Mouse (Mus musculus): Measurements from ENCODE around the gene Loxl1. TPM values are rescaled to one million over a fixed set of nuclear protein-coding genes. Genes with fewer than 3 reads are reported as not detected.
"Not testable (repeated sequence)": the region's sequence is repeated elsewhere in the genome, so short reads cannot be mapped to it uniquely, and the experiment has no call there.

Gene Loxl1
- polyA plus RNA-seq, 1 experiment from 2014 or later, result 10.2 TPM

DNA sequence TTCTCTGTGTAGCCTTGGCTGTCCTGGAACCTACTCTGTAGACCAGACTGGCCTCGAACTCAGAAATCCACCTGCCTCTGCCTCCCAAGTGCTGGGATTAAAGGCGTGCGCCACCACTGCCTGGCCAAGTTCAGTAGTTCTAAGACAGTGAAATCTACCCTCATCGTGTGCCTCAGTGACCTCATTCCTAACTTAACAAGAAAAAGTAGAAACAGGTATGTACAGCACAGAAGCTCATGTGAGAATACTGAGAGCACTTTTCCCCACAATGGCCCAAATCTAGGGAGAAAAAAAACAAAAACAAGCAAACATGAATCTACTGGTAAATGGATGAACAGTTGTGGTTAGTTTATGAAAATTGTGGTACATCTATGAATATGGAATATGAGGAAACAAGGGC, 34.7 kb downstream of the Loxl1 start:
- no peak for DNase-seq (ENCODE audit: low spot score)
- no peak overlapping the region for H3K4me3 ChIP-seq (ENCODE audit: low read depth, low read length)
- ATAC-seq (replicated peaks; ENCODE audit: low FRiP score), result no peak
- no peak overlapping the region for H3K4me2 ChIP-seq (ENCODE audit: low read depth, low read length, severe bottlenecking)
- no peaks in the 10 kb centered on the region for H3K36me3 ChIP-seq (ENCODE audit: control insufficient read depth, insufficient read depth, low read length)
- WGBS, result 94% methylated on average over 4 of the region's 4 CpGs
- no peaks in the 10 kb centered on the region for H3K9me3 ChIP-seq (ENCODE audit: control insufficient read depth, low read length)
- no peak overlapping the region for H3K9ac ChIP-seq (ENCODE audit: low read length)
- no peaks in the 10 kb centered on the region; the same call in 1 of the 2 replicates for H3K4me1 ChIP-seq (replicated peaks; ENCODE audit: control insufficient read depth, insufficient read depth, low read length)
- H3K27me3 ChIP-seq (ENCODE audit: control insufficient read depth, insufficient read depth, low read length), result no peaks in the 10 kb centered on the region
- no peak overlapping the region for H3K27ac ChIP-seq (ENCODE audit: low read depth, low read length)

DNA sequence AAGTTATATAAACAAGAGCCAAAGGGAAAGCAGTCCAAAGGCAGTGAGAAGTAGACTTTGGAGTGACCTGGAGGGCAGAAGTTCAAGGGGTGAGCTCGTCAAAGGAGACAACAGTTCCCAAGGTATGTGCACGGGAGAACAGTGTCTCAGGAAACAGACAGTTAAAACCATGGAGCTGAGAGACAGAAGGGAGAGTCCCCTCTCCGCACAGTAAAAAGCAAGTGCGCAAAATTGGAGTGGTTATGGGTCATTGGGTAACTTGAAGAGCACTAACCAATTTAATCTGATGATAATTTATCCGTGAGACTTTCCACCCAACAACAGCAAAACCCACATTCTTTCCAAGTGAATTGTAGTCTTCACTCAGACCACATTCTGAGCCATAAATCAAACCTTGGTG, 36.6 kb downstream of the Loxl1 start:
- ATAC-seq (replicated peaks; ENCODE audit: low FRiP score), result no peak
- no peak for DNase-seq (ENCODE audit: low spot score)
- H3K9me3 ChIP-seq (ENCODE audit: control insufficient read depth, low read length), result no peaks in the 10 kb centered on the region
- H3K4me1 ChIP-seq (replicated peaks; ENCODE audit: control insufficient read depth, insufficient read depth, low read length), result no peaks in the 10 kb centered on the region; the same call in 1 of the 2 replicates
- no peak overlapping the region for H3K4me3 ChIP-seq (ENCODE audit: low read depth, low read length)
- WGBS, result 74% methylated on average over 5 of the region's 5 CpGs
- H3K4me2 ChIP-seq (ENCODE audit: low read depth, low read length, severe bottlenecking), result no peak overlapping the region
- H3K9ac ChIP-seq (ENCODE audit: low read length), result no peak overlapping the region
- H3K27ac ChIP-seq (ENCODE audit: low read depth, low read length), result no peak overlapping the region
- H3K27me3 ChIP-seq (ENCODE audit: control insufficient read depth, insufficient read depth, low read length), result no peaks in the 10 kb centered on the region
- no peaks in the 10 kb centered on the region for H3K36me3 ChIP-seq (ENCODE audit: control insufficient read depth, insufficient read depth, low read length)

- H3K4me2 ChIP-seq (ENCODE audit: low read depth, low read length, severe bottlenecking), result no peak overlapping the region
- H3K9ac ChIP-seq (ENCODE audit: low read length), result no peak overlapping the region
- no peaks in the 10 kb centered on the region; the same call in 1 of the 2 replicates for H3K4me1 ChIP-seq (replicated peaks; ENCODE audit: control insufficient read depth, insufficient read depth, low read length)
- H3K27ac ChIP-seq (ENCODE audit: low read depth, low read length), result no peak overlapping the region
- H3K4me3 ChIP-seq (ENCODE audit: low read depth, low read length), result no peak overlapping the region
- ATAC-seq (replicated peaks; ENCODE audit: low FRiP score), result no peak
- 87% methylated on average over 3 of the region's 3 CpGs for WGBS
- no peaks in the 10 kb centered on the region for H3K27me3 ChIP-seq (ENCODE audit: control insufficient read depth, insufficient read depth, low read length)
- H3K9me3 ChIP-seq (ENCODE audit: control insufficient read depth, low read length), result no peaks in the 10 kb centered on the region
- DNase-seq (ENCODE audit: low spot score), result no peak
- H3K36me3 ChIP-seq (ENCODE audit: control insufficient read depth, insufficient read depth, low read length), result no peaks in the 10 kb centered on the region
These were observed 37.2 kb downstream of the Loxl1 start for GRCm38 (mm10) chr9:58275797-58276196.

DNA sequence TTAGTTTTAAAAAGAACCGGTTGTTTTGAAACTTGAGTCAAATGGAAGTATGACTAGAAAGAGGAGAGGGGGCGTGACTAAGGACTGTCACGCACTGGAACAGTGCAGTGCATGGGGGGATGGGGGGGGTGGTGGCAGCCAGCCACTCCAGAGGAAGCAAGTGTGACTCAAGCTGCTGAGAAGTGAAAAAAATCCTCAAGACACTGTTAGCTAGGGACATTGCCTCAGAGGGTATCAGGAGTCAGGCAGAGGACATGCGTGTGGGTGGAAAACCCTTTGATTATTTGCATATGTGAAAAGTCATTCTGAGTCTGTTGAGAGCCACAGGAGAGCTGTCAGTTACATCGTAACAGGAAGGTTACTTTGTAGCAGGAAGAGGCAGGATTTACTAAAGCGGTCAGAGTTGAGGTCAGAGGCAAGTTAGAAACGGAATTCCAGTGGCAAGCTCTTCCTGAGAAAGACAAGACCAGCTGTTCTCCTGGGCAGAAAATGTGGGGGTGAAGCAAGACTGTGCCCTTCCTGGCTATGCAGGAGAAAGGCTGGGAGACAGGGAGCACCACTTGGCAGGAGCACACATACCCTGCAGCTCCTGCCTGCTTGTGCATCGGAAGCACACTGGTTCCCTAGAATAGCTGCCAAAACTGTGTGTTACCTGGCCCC, 37.7 kb downstream of the Loxl1 start:
- H3K4me3 ChIP-seq (ENCODE audit: low read depth, low read length), result no peak overlapping the region
- no peaks in the 10 kb centered on the region for H3K9me3 ChIP-seq (ENCODE audit: control insufficient read depth, low read length)
- no peaks in the 10 kb centered on the region for H3K27me3 ChIP-seq (ENCODE audit: control insufficient read depth, insufficient read depth, low read length)
- DNase-seq (ENCODE audit: low spot score) (no peak), ATAC-seq (replicated peaks; ENCODE audit: low FRiP score) (no peak)
- H3K4me2 ChIP-seq (ENCODE audit: low read depth, low read length, severe bottlenecking), result no peak overlapping the region
- no peaks in the 10 kb centered on the region for H3K36me3 ChIP-seq (ENCODE audit: control insufficient read depth, insufficient read depth, low read length)
- 55% methylated on average over 8 of the region's 8 CpGs for WGBS
- H3K27ac ChIP-seq (ENCODE audit: low read depth, low read length), result no peak overlapping the region
- no peaks in the 10 kb centered on the region; the same call in 1 of the 2 replicates for H3K4me1 ChIP-seq (replicated peaks; ENCODE audit: control insufficient read depth, insufficient read depth, low read length)
- no peak overlapping the region for H3K9ac ChIP-seq (ENCODE audit: low read length)

- H3K4me2 ChIP-seq (ENCODE audit: low read depth, low read length, severe bottlenecking), result no peak overlapping the region
- ATAC-seq (replicated peaks; ENCODE audit: low FRiP score), result no peak
- H3K36me3 ChIP-seq (ENCODE audit: control insufficient read depth, insufficient read depth, low read length), result no peaks in the 10 kb centered on the region
- 53% methylated on average over 3 of the region's 3 CpGs for WGBS
- H3K4me1 ChIP-seq (replicated peaks; ENCODE audit: control insufficient read depth, insufficient read depth, low read length), result no peaks in the 10 kb centered on the region
- no peak overlapping the region for H3K4me3 ChIP-seq (ENCODE audit: low read depth, low read length)
- H3K9me3 ChIP-seq (ENCODE audit: control insufficient read depth, low read length), result no peaks in the 10 kb centered on the region
- no peak overlapping the region for H3K9ac ChIP-seq (ENCODE audit: low read length)
- no peak overlapping the region for H3K27ac ChIP-seq (ENCODE audit: low read depth, low read length)
- DNase-seq (ENCODE audit: low spot score), result no peak
- H3K27me3 ChIP-seq (ENCODE audit: control insufficient read depth, insufficient read depth, low read length), result no peaks in the 10 kb centered on the region
These were observed 38.4 kb downstream of the Loxl1 start for GRCm38 (mm10) chr9:58274626-58275025.

DNA sequence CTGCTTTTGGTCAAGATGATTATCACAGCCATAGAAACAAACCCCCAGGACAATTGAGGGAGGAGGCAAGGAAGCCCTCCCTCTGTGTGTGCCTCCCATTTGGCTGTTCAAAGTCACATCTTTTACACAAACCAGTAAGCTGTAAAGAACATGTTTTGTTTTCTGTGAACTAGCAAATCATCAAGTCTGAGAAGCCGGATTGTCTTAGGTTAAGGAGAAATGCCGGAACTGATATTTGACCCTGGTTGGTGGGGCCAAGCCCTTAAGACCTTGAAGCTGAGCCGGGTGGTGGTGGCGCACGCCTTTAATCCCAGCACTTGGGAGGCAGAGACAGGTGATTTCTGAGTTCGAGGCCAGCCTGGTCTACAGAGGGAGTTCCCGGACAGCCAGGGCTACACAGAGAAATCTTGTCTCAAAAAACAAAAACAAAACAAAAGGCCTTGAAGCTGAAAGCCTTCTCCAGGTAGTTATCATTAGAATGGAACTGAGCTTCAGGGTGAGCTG, 38.8 kb downstream of the Loxl1 start:
- Histone ChIP-seq H3K4me3 (ENCODE audit: low read depth, low read length) (no peak overlapping the region), H3K27ac (ENCODE audit: low read depth, low read length) (no peak overlapping the region), H3K27me3 (ENCODE audit: control insufficient read depth, insufficient read depth, low read length) (no peaks in the 10 kb centered on the region), H3K9me3 (ENCODE audit: control insufficient read depth, low read length) (no peaks in the 10 kb centered on the region), H3K9ac (ENCODE audit: low read length) (no peak overlapping the region), H3K4me2 (ENCODE audit: low read depth, low read length, severe bottlenecking) (no peak overlapping the region), H3K36me3 (ENCODE audit: control insufficient read depth, insufficient read depth, low read length) (no peaks in the 10 kb centered on the region), H3K4me1 (replicated peaks; ENCODE audit: control insufficient read depth, insufficient read depth, low read length) (no peaks in the 10 kb centered on the region)
- WGBS, result 81% methylated on average over 7 of the region's 7 CpGs
- DNase-seq (ENCODE audit: low spot score) (no peak), ATAC-seq (replicated peaks; ENCODE audit: low FRiP score) (no peak)

DNA sequence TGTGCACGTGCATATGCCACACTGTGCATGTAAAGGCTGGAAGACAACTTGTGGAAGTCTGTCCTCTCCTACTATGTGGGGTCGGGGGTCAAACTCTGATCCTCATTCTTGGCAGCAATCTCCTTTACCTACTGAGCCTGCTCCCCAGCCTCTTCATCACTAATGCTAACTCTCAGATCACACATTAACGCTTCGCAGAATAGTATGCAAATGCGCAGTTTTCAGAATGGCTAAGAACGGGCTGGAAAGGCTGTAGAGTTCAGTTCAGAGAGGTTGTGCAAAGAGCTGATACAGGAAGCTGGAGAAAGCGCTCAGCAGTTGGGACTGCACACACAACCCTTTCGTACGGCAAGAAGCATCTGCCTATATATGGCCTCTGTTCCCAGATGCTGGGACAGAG, 40.1 kb downstream of the Loxl1 start:
- ATAC-seq (replicated peaks; ENCODE audit: low FRiP score) (no peak), DNase-seq (ENCODE audit: low spot score) (no peak)
- Histone ChIP-seq H3K36me3 (ENCODE audit: control insufficient read depth, insufficient read depth, low read length) (no peaks in the 10 kb centered on the region), H3K9ac (ENCODE audit: low read length) (no peak overlapping the region), H3K27me3 (ENCODE audit: control insufficient read depth, insufficient read depth, low read length) (no peaks in the 10 kb centered on the region), H3K9me3 (ENCODE audit: control insufficient read depth, low read length) (no peaks in the 10 kb centered on the region), H3K27ac (ENCODE audit: low read depth, low read length) (no peak overlapping the region), H3K4me1 (replicated peaks; ENCODE audit: control insufficient read depth, insufficient read depth, low read length) (no peaks in the 10 kb centered on the region), H3K4me2 (ENCODE audit: low read depth, low read length, severe bottlenecking) (no peak overlapping the region), H3K4me3 (ENCODE audit: low read depth, low read length) (no peak overlapping the region)
- WGBS, result 83% methylated on average over 9 of the region's 9 CpGs

GRCm38 (mm10) chr9:58272068-58272541, 40.9 kb downstream of the Loxl1 start:
- 89% methylated on average over 2 of the region's 2 CpGs for WGBS
- no peaks in the 10 kb centered on the region for H3K27me3 ChIP-seq (ENCODE audit: control insufficient read depth, insufficient read depth, low read length)

DNA sequence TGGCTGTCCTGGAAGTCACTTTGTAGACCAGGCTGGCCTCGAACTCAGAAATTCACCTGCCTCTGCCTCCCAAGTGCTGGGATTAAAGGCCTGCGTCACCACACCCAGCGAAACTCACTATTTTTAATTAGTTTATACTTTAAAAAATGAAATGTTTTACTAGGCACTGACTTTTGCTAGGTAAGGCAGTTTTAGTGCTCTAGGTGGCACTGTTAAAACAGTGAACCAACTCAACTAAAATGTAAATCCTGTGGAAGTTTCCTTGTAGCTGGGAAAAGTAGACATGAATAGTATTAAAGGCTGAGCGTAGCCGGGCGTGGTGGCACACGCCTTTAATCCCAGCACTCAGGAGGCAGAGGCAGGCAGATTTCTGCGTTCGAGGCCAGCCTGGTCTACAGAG, 41.4 kb downstream of the Loxl1 start:
- not testable (repeated sequence) for H3K27ac ChIP-seq (ENCODE audit: low read depth, low read length); H3K27me3 ChIP-seq (ENCODE audit: control insufficient read depth, insufficient read depth, low read length); H3K9me3 ChIP-seq (ENCODE audit: control insufficient read depth, low read length); DNase-seq (ENCODE audit: low spot score); H3K4me1 ChIP-seq (replicated peaks; ENCODE audit: control insufficient read depth, insufficient read depth, low read length); H3K9ac ChIP-seq (ENCODE audit: low read length); H3K36me3 ChIP-seq (ENCODE audit: control insufficient read depth, insufficient read depth, low read length); ATAC-seq (replicated peaks; ENCODE audit: low FRiP score); H3K4me3 ChIP-seq (ENCODE audit: low read depth, low read length); H3K4me2 ChIP-seq (ENCODE audit: low read depth, low read length, severe bottlenecking)
- WGBS, result 95% methylated on average over 9 of the region's 9 CpGs

More at GRCm38 (mm10) chr9:58272068-58272541, 40.9 kb downstream of the Loxl1 start:
- no peak overlapping the region for H3K4me3 ChIP-seq (ENCODE audit: low read depth, low read length)
- H3K4me1 ChIP-seq (replicated peaks; ENCODE audit: control insufficient read depth, insufficient read depth, low read length), result no peaks in the 10 kb centered on the region
- no peak overlapping the region for H3K9ac ChIP-seq (ENCODE audit: low read length)
- H3K4me2 ChIP-seq (ENCODE audit: low read depth, low read length, severe bottlenecking), result no peak overlapping the region
- ATAC-seq (replicated peaks; ENCODE audit: low FRiP score), result no peak
- no peak for DNase-seq (ENCODE audit: low spot score)
- no peaks in the 10 kb centered on the region for H3K9me3 ChIP-seq (ENCODE audit: control insufficient read depth, low read length)
- no peak overlapping the region for H3K27ac ChIP-seq (ENCODE audit: low read depth, low read length)
- H3K36me3 ChIP-seq (ENCODE audit: control insufficient read depth, insufficient read depth, low read length), result no peaks in the 10 kb centered on the region

All from forebrain, embryonic 11.5 days (tissue).